Mouse (Mus musculus) telencephalon, adult 2 months (tissue): Measurements from ENCODE around the gene Gm49383.
A peak's percentile ranks its signal among the peaks of the same experiment; 100 is the strongest.
"Not testable (repeated sequence)": the region's sequence is repeated elsewhere in the genome, so short reads cannot be mapped to it uniquely, and the experiment has no call there.

Experiments
- DNase-seq: peaks from one replicate; pipeline ENCODE4 v3.0.0-alpha.2; 2011; ENCODE audit warnings: low read depth, low spot score

Gm49383 gene

GRCm38 (mm10) chr12:69164904-69165303 lies 32.0 kb downstream of the Gm49383 start:
- no peak for DNase-seq

GRCm38 (mm10) chr12:69163586-69163985 lies 33.3 kb downstream of the Gm49383 start:
- not testable (repeated sequence) for DNase-seq

- DNase-seq, result not testable (repeated sequence)
These were observed 36.2 kb downstream of the Gm49383 start for GRCm38 (mm10) chr12:69160677-69161076.

- peak; percentile 55 for DNase-seq
These were observed 37.3 kb downstream of the Gm49383 start for GRCm38 (mm10) chr12:69159578-69159940.

- DNase-seq, result peak; percentile 99
These were observed 37.9 kb downstream of the Gm49383 start, which contains the start of gene Rps29 for GRCm38 (mm10) chr12:69158765-69159577. Gene Rps29 (minus strand): TSS chr12:69159186.

- DNase-seq, result peak; percentile 8
These were observed 38.5 kb downstream of the Gm49383 start for GRCm38 (mm10) chr12:69158366-69158764.

- DNase-seq, result no peak
These were observed 39.8 kb downstream of the Gm49383 start for GRCm38 (mm10) chr12:69157107-69157506.

GRCm38 (mm10) chr12:69156436-69156835 lies 40.5 kb downstream of the Gm49383 start:
- no peak for DNase-seq

GRCm38 (mm10) chr12:69155923-69156322 lies 41.0 kb downstream of the Gm49383 start:
- DNase-seq, result no peak

GRCm38 (mm10) chr12:69150049-69150448 lies 46.9 kb downstream of the Gm49383 start:
- DNase-seq, result no peak

- no peak for DNase-seq
These were observed 49.7 kb downstream of the Gm49383 start for GRCm38 (mm10) chr12:69147166-69147735.

GRCm38 (mm10) chr12:69143460-69143859 lies 53.4 kb downstream of the Gm49383 start:
- no peak for DNase-seq

- DNase-seq, result no peak
These were observed 57.1 kb downstream of the Gm49383 start for GRCm38 (mm10) chr12:69139841-69140240.

GRCm38 (mm10) chr12:69139201-69139600 lies 57.7 kb downstream of the Gm49383 start:
- no peak for DNase-seq
